Mouse (Mus musculus): ENCODE measurements around the gene Ppp2r5a. TPM values are rescaled to one million over a fixed set of nuclear protein-coding genes. Genes with fewer than 3 reads are reported as not detected.

Ppp2r5a gene
- polyA plus RNA-seq, 1 experiment from 2014 or later = 13.1 TPM

- no peaks in the 10 kb centered on the region for H3K4me1 ChIP-seq (replicated peaks; ENCODE audit: control insufficient read depth, insufficient read depth, low read length)
- no peaks in the 10 kb centered on the region for H3K9me3 ChIP-seq (ENCODE audit: control insufficient read depth, low read length)
- WGBS = 82% methylated on average over 9 of the region's 9 CpGs
Measured at GRCm38 (mm10) chr1:191307766-191308455, 95.2 kb downstream of the Ppp2r5a start.

GRCm38 (mm10) chr1:191306316-191306715 lies 96.8 kb downstream of the Ppp2r5a start:
- DNase-seq (ENCODE audit: low spot score) = no peak
- 90% methylated on average over 9 of the region's 9 CpGs for WGBS

More at GRCm38 (mm10) chr1:191307766-191308455, 95.2 kb downstream of the Ppp2r5a start:
- DNase-seq (ENCODE audit: low spot score) = no peak
- no peak for ATAC-seq (ENCODE audit: low FRiP score)
- no peak overlapping the region for H3K27ac ChIP-seq (ENCODE audit: low read depth, low read length)
- H3K9ac ChIP-seq (ENCODE audit: low read depth, low read length) = no peak overlapping the region
- H3K27me3 ChIP-seq (ENCODE audit: control insufficient read depth, insufficient read depth, low read length) = no peaks in the 10 kb centered on the region
- no peak overlapping the region for H3K4me2 ChIP-seq (replicated peaks; ENCODE audit: low read depth, low read length)
- H3K4me3 ChIP-seq (ENCODE audit: low read depth, low read length) = no peak overlapping the region
- no peaks in the 10 kb centered on the region for H3K36me3 ChIP-seq (ENCODE audit: control insufficient read depth, insufficient read depth, low read length)

GRCm38 (mm10) chr1:191305610-191306009 lies 97.5 kb downstream of the Ppp2r5a start:
- Histone ChIP-seq H3K4me3 (ENCODE audit: low read depth, low read length) (no peak overlapping the region), H3K4me2 (replicated peaks; ENCODE audit: low read depth, low read length) (no peak overlapping the region), H3K27ac (ENCODE audit: low read depth, low read length) (no peak overlapping the region), H3K27me3 (ENCODE audit: control insufficient read depth, insufficient read depth, low read length) (no peaks in the 10 kb centered on the region), H3K9ac (ENCODE audit: low read depth, low read length) (no peak overlapping the region), H3K4me1 (replicated peaks; ENCODE audit: control insufficient read depth, insufficient read depth, low read length) (no peaks in the 10 kb centered on the region), H3K36me3 (ENCODE audit: control insufficient read depth, insufficient read depth, low read length) (no peaks in the 10 kb centered on the region), H3K9me3 (ENCODE audit: control insufficient read depth, low read length) (no peaks in the 10 kb centered on the region)
- ATAC-seq (ENCODE audit: low FRiP score) (no peak), DNase-seq (ENCODE audit: low spot score) (peak; percentile 48)
- 69% methylated on average over 7 of the region's 7 CpGs for WGBS

More at GRCm38 (mm10) chr1:191306316-191306715, 96.8 kb downstream of the Ppp2r5a start:
- no peak overlapping the region for H3K4me2 ChIP-seq (replicated peaks; ENCODE audit: low read depth, low read length)
- no peak overlapping the region for H3K4me3 ChIP-seq (ENCODE audit: low read depth, low read length)
- H3K4me1 ChIP-seq (replicated peaks; ENCODE audit: control insufficient read depth, insufficient read depth, low read length) = no peaks in the 10 kb centered on the region
- H3K9ac ChIP-seq (ENCODE audit: low read depth, low read length) = no peak overlapping the region
- no peaks in the 10 kb centered on the region for H3K27me3 ChIP-seq (ENCODE audit: control insufficient read depth, insufficient read depth, low read length)
- ATAC-seq (ENCODE audit: low FRiP score) = no peak
- H3K27ac ChIP-seq (ENCODE audit: low read depth, low read length) = no peak overlapping the region
- no peaks in the 10 kb centered on the region for H3K9me3 ChIP-seq (ENCODE audit: control insufficient read depth, low read length)
- H3K36me3 ChIP-seq (ENCODE audit: control insufficient read depth, insufficient read depth, low read length) = no peaks in the 10 kb centered on the region

GRCm38 (mm10) chr1:191304216-191304615 lies 98.9 kb downstream of the Ppp2r5a start:
- ATAC-seq (ENCODE audit: low FRiP score) = no peak
- DNase-seq (ENCODE audit: low spot score) = no peak
- Histone ChIP-seq H3K4me3 (ENCODE audit: low read depth, low read length) (no peak overlapping the region), H3K27me3 (ENCODE audit: control insufficient read depth, insufficient read depth, low read length) (no peaks in the 10 kb centered on the region), H3K4me1 (replicated peaks; ENCODE audit: control insufficient read depth, insufficient read depth, low read length) (no peaks in the 10 kb centered on the region), H3K27ac (ENCODE audit: low read depth, low read length) (no peak overlapping the region), H3K36me3 (ENCODE audit: control insufficient read depth, insufficient read depth, low read length) (no peaks in the 10 kb centered on the region), H3K9me3 (ENCODE audit: control insufficient read depth, low read length) (no peaks in the 10 kb centered on the region), H3K9ac (ENCODE audit: low read depth, low read length) (no peak overlapping the region), H3K4me2 (replicated peaks; ENCODE audit: low read depth, low read length) (no peak overlapping the region)
- 61% methylated on average over 6 of the region's 6 CpGs for WGBS

GRCm38 (mm10) chr1:191303736-191304135 lies 99.3 kb downstream of the Ppp2r5a start:
- H3K27ac ChIP-seq (ENCODE audit: low read depth, low read length) = no peak overlapping the region
- 73% methylated on average over 3 of the region's 3 CpGs for WGBS
- no peak overlapping the region for H3K4me3 ChIP-seq (ENCODE audit: low read depth, low read length)
- no peaks in the 10 kb centered on the region for H3K4me1 ChIP-seq (replicated peaks; ENCODE audit: control insufficient read depth, insufficient read depth, low read length)
- H3K9me3 ChIP-seq (ENCODE audit: control insufficient read depth, low read length) = no peaks in the 10 kb centered on the region
- H3K4me2 ChIP-seq (replicated peaks; ENCODE audit: low read depth, low read length) = no peak overlapping the region
- H3K9ac ChIP-seq (ENCODE audit: low read depth, low read length) = no peak overlapping the region
- H3K36me3 ChIP-seq (ENCODE audit: control insufficient read depth, insufficient read depth, low read length) = no peaks in the 10 kb centered on the region
- DNase-seq (ENCODE audit: low spot score) (no peak), ATAC-seq (ENCODE audit: low FRiP score) (no peak)
- H3K27me3 ChIP-seq (ENCODE audit: control insufficient read depth, insufficient read depth, low read length) = no peaks in the 10 kb centered on the region

Other genes starting within 250 kb of the Ppp2r5a start
- gene Fam71a, start 238.5 kb downstream of the Ppp2r5a start, polyA plus RNA-seq (2014; fragmentation: Nextera tagmentation; extraction: Ambion mirVana) = not detected in 2 replicates
- gene Atf3, start 185.2 kb downstream of the Ppp2r5a start, polyA plus RNA-seq (2014; fragmentation: Nextera tagmentation; extraction: Ambion mirVana) = 1.4 and 1.5 TPM in 2 replicates
- gene Nenf, start 85.1 kb downstream of the Ppp2r5a start, polyA plus RNA-seq (2014; fragmentation: Nextera tagmentation; extraction: Ambion mirVana) = 85.1 and 85.4 TPM in 2 replicates
- 35.4 and 39.7 TPM in 2 replicates for gene Tmem206, start 77.4 kb downstream of the Ppp2r5a start, polyA plus RNA-seq (2014; fragmentation: Nextera tagmentation; extraction: Ambion mirVana)
- 53.4 and 53.6 TPM in 2 replicates for gene Dtl, start 172.3 kb upstream of the Ppp2r5a start, polyA plus RNA-seq (2014; fragmentation: Nextera tagmentation; extraction: Ambion mirVana)
- 50.0 and 50.2 TPM in 2 replicates for gene Ints7, start 172.4 kb upstream of the Ppp2r5a start, polyA plus RNA-seq (2014; fragmentation: Nextera tagmentation; extraction: Ambion mirVana)